Mouse (Mus musculus): ENCODE data around the gene AC131692.1. TPM values are rescaled to one million over a fixed set of nuclear protein-coding genes. Genes with fewer than 3 reads are reported as not detected.

The AC131692.1 gene
- polyA plus RNA-seq, 1 experiment from 2014 or later, result 0.19 TPM

GRCm38 (mm10) chr19:6066571-6066970, 27.6 kb upstream of the AC131692.1 start:
- H3K9ac ChIP-seq (ENCODE audit: low read length), result peak overlapping the region; percentile 74
- 25% methylated on average over 5 of the region's 5 CpGs for WGBS
- peak overlapping the region; percentile 85 for H3K27ac ChIP-seq (ENCODE audit: low read length)
- H3K4me1 ChIP-seq (ENCODE audit: control insufficient read depth, insufficient read depth, low read length), result peaks cover 26% of the 10 kb centered on the region
- H3K4me2 ChIP-seq (ENCODE audit: low read depth, low read length), result peak overlapping the region; percentile 99
- ATAC-seq (ENCODE audit: insufficient read depth, low FRiP score), result no peak
- no peaks in the 10 kb centered on the region for H3K27me3 ChIP-seq (ENCODE audit: control insufficient read depth, insufficient read depth, low read length)
- peaks cover 6% of the 10 kb centered on the region; the same call in 1 of the 2 replicates for H3K36me3 ChIP-seq (ENCODE audit: control insufficient read depth, insufficient read depth, low read length)
- peak overlapping the region; percentile 54 for H3K4me3 ChIP-seq (replicated peaks; ENCODE audit: low read length)
- H3K9me3 ChIP-seq (replicated peaks; ENCODE audit: control insufficient read depth, low read length), result no peaks in the 10 kb centered on the region

GRCm38 (mm10) chr19:6067011-6067723, 27.1 kb upstream of the AC131692.1 start:
- under 1% methylated on average over 30 of the region's 30 CpGs for WGBS
- H3K4me1 ChIP-seq (ENCODE audit: control insufficient read depth, insufficient read depth, low read length), result peaks cover 23% of the 10 kb centered on the region

GRCm38 (mm10) chr19:6067724-6068415, 26.3 kb upstream of the AC131692.1 start, which contains the start of gene Tm7sf2:
Gene Tm7sf2 (minus strand): TSS chr19:6068373.
- Histone ChIP-seq H3K9me3 (replicated peaks; ENCODE audit: control insufficient read depth, low read length) (no peaks in the 10 kb centered on the region), H3K27me3 (ENCODE audit: control insufficient read depth, insufficient read depth, low read length) (no peaks in the 10 kb centered on the region), H3K27ac (ENCODE audit: low read length) (peak within 1 kb of the TSS; percentile 85), H3K4me2 (ENCODE audit: low read depth, low read length) (peak within 1 kb of the TSS; percentile 99), H3K4me3 (replicated peaks; ENCODE audit: low read length) (peak within 1 kb of the TSS; percentile 54), H3K9ac (ENCODE audit: low read length) (peak within 1 kb of the TSS; percentile 74), H3K4me1 (ENCODE audit: control insufficient read depth, insufficient read depth, low read length) (peaks cover 16% of the 10 kb centered on the region), H3K36me3 (ENCODE audit: control insufficient read depth, insufficient read depth, low read length) (peaks cover 6% of the 10 kb centered on the region; the same call in 1 of the 2 replicates)
- WGBS, result 11% methylated on average over 33 of the region's 33 CpGs
- ATAC-seq (ENCODE audit: insufficient read depth, low FRiP score), result peak; percentile 95

More at GRCm38 (mm10) chr19:6067011-6067723, 27.1 kb upstream of the AC131692.1 start:
- Histone ChIP-seq H3K36me3 (ENCODE audit: control insufficient read depth, insufficient read depth, low read length) (peaks cover 6% of the 10 kb centered on the region; the same call in 1 of the 2 replicates), H3K9ac (ENCODE audit: low read length) (peak overlapping the region; percentile 74), H3K4me2 (ENCODE audit: low read depth, low read length) (peak overlapping the region; percentile 99), H3K9me3 (replicated peaks; ENCODE audit: control insufficient read depth, low read length) (no peaks in the 10 kb centered on the region), H3K27ac (ENCODE audit: low read length) (peak overlapping the region; percentile 85), H3K4me3 (replicated peaks; ENCODE audit: low read length) (peak overlapping the region; percentile 54), H3K27me3 (ENCODE audit: control insufficient read depth, insufficient read depth, low read length) (no peaks in the 10 kb centered on the region)
- ATAC-seq (ENCODE audit: insufficient read depth, low FRiP score), result peak; percentile 44; the same call in 1 of the 2 replicates

- H3K4me3 ChIP-seq (replicated peaks; ENCODE audit: low read length), result no peak overlapping the region
Measured at GRCm38 (mm10) chr19:6068951-6069350, 25.3 kb upstream of the AC131692.1 start.

GRCm38 (mm10) chr19:6069851-6070250, 24.4 kb upstream of the AC131692.1 start:
- Histone ChIP-seq H3K9ac (ENCODE audit: low read length) (no peak overlapping the region), H3K27ac (ENCODE audit: low read length) (no peak overlapping the region), H3K27me3 (ENCODE audit: control insufficient read depth, insufficient read depth, low read length) (no peaks in the 10 kb centered on the region), H3K4me3 (replicated peaks; ENCODE audit: low read length) (no peak overlapping the region), H3K4me2 (ENCODE audit: low read depth, low read length) (no peak overlapping the region), H3K9me3 (replicated peaks; ENCODE audit: control insufficient read depth, low read length) (no peaks in the 10 kb centered on the region), H3K36me3 (ENCODE audit: control insufficient read depth, insufficient read depth, low read length) (peaks cover 6% of the 10 kb centered on the region; the same call in 1 of the 2 replicates), H3K4me1 (ENCODE audit: control insufficient read depth, insufficient read depth, low read length) (peaks cover 14% of the 10 kb centered on the region)
- ATAC-seq (ENCODE audit: insufficient read depth, low FRiP score), result no peak
- 86% methylated on average over 10 of the region's 10 CpGs for WGBS

More at GRCm38 (mm10) chr19:6068951-6069350, 25.3 kb upstream of the AC131692.1 start:
- Histone ChIP-seq H3K9me3 (replicated peaks; ENCODE audit: control insufficient read depth, low read length) (no peaks in the 10 kb centered on the region), H3K27me3 (ENCODE audit: control insufficient read depth, insufficient read depth, low read length) (no peaks in the 10 kb centered on the region), H3K9ac (ENCODE audit: low read length) (no peak overlapping the region), H3K27ac (ENCODE audit: low read length) (no peak overlapping the region), H3K36me3 (ENCODE audit: control insufficient read depth, insufficient read depth, low read length) (peaks cover 6% of the 10 kb centered on the region; the same call in 1 of the 2 replicates), H3K4me1 (ENCODE audit: control insufficient read depth, insufficient read depth, low read length) (peaks cover 14% of the 10 kb centered on the region), H3K4me2 (ENCODE audit: low read depth, low read length) (no peak overlapping the region)
- 70% methylated on average over 4 of the region's 4 CpGs for WGBS
- no peak for ATAC-seq (ENCODE audit: insufficient read depth, low FRiP score)

GRCm38 (mm10) chr19:6070571-6071250, 23.5 kb upstream of the AC131692.1 start:
- Histone ChIP-seq H3K4me2 (ENCODE audit: low read depth, low read length) (no peak overlapping the region), H3K27ac (ENCODE audit: low read length) (no peak overlapping the region), H3K9ac (ENCODE audit: low read length) (no peak overlapping the region), H3K4me1 (ENCODE audit: control insufficient read depth, insufficient read depth, low read length) (peaks cover 14% of the 10 kb centered on the region), H3K9me3 (replicated peaks; ENCODE audit: control insufficient read depth, low read length) (no peaks in the 10 kb centered on the region), H3K27me3 (ENCODE audit: control insufficient read depth, insufficient read depth, low read length) (no peaks in the 10 kb centered on the region), H3K4me3 (replicated peaks; ENCODE audit: low read length) (no peak overlapping the region), H3K36me3 (ENCODE audit: control insufficient read depth, insufficient read depth, low read length) (peaks cover 6% of the 10 kb centered on the region; the same call in 1 of the 2 replicates)
- 90% methylated on average over 31 of the region's 31 CpGs for WGBS
- no peak for ATAC-seq (ENCODE audit: insufficient read depth, low FRiP score)

GRCm38 (mm10) chr19:6071261-6071660, 23.0 kb upstream of the AC131692.1 start:
- H3K4me1 ChIP-seq (ENCODE audit: control insufficient read depth, insufficient read depth, low read length), result peaks cover 17% of the 10 kb centered on the region
- no peak overlapping the region for H3K4me3 ChIP-seq (replicated peaks; ENCODE audit: low read length)
- H3K27ac ChIP-seq (ENCODE audit: low read length), result no peak overlapping the region
- H3K9ac ChIP-seq (ENCODE audit: low read length), result no peak overlapping the region
- no peaks in the 10 kb centered on the region for H3K9me3 ChIP-seq (replicated peaks; ENCODE audit: control insufficient read depth, low read length)
- no peaks in the 10 kb centered on the region for H3K27me3 ChIP-seq (ENCODE audit: control insufficient read depth, insufficient read depth, low read length)
- WGBS, result 92% methylated on average over 19 of the region's 19 CpGs
- no peak for ATAC-seq (ENCODE audit: insufficient read depth, low FRiP score)
- H3K36me3 ChIP-seq (ENCODE audit: control insufficient read depth, insufficient read depth, low read length), result peaks cover 6% of the 10 kb centered on the region; the same call in 1 of the 2 replicates
- H3K4me2 ChIP-seq (ENCODE audit: low read depth, low read length), result no peak overlapping the region

GRCm38 (mm10) chr19:6073889-6074288, 20.3 kb upstream of the AC131692.1 start:
- Histone ChIP-seq H3K9me3 (replicated peaks; ENCODE audit: control insufficient read depth, low read length) (no peaks in the 10 kb centered on the region), H3K36me3 (ENCODE audit: control insufficient read depth, insufficient read depth, low read length) (peaks cover 6% of the 10 kb centered on the region; the same call in 1 of the 2 replicates), H3K27me3 (ENCODE audit: control insufficient read depth, insufficient read depth, low read length) (no peaks in the 10 kb centered on the region), H3K4me2 (ENCODE audit: low read depth, low read length) (no peak overlapping the region), H3K4me1 (ENCODE audit: control insufficient read depth, insufficient read depth, low read length) (peaks cover 5% of the 10 kb centered on the region), H3K9ac (ENCODE audit: low read length) (no peak overlapping the region), H3K4me3 (replicated peaks; ENCODE audit: low read length) (no peak overlapping the region), H3K27ac (ENCODE audit: low read length) (no peak overlapping the region)
- no peak for ATAC-seq (ENCODE audit: insufficient read depth, low FRiP score)
- WGBS, result 91% methylated on average over 5 of the region's 5 CpGs
